Mouse (Mus musculus) cerebellum, postnatal 10 days (tissue): ENCODE results near the gene Mterf1b.

Source experiments
- DNase-seq, 2 experiments: peaks; one replicate each; pipeline ENCODE4 v3.0.0; 2021; ENCODE audit warnings: mixed read lengths in 2 of 2

Gene Mterf1b

DNA sequence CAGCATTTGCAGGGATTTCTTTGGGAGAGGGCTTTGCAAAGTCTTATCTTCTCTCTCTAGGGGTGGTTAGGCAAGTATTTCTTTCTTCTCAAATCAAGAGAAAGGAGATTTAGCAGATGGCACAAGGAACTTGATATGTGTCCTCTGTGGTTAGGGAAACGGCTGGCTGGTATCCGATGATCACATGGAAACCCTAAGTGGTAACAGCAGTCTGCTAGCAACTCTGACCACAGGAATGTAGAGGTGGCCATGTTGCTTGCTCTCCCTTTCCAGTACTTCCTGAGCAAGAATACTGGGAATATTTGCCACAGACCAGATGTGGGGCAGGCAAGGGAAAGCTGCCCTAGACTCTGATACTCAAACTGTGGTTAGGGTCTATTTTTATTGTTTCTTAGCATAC, 53.9 kb downstream of the Mterf1b start:
- DNase-seq = no peak
